Mouse (Mus musculus) fibroblast of lung, adult 2 months (primary cell): Measurements from ENCODE around the gene Hs6st3.
A peak's percentile ranks its signal among the peaks of the same experiment; 100 is the strongest.

Experiments used
- DNase-seq: peaks from one replicate; pipeline ENCODE4 v3.0.0-alpha.2; 2011; ENCODE audit warnings: low read depth

Hs6st3 gene

DNA sequence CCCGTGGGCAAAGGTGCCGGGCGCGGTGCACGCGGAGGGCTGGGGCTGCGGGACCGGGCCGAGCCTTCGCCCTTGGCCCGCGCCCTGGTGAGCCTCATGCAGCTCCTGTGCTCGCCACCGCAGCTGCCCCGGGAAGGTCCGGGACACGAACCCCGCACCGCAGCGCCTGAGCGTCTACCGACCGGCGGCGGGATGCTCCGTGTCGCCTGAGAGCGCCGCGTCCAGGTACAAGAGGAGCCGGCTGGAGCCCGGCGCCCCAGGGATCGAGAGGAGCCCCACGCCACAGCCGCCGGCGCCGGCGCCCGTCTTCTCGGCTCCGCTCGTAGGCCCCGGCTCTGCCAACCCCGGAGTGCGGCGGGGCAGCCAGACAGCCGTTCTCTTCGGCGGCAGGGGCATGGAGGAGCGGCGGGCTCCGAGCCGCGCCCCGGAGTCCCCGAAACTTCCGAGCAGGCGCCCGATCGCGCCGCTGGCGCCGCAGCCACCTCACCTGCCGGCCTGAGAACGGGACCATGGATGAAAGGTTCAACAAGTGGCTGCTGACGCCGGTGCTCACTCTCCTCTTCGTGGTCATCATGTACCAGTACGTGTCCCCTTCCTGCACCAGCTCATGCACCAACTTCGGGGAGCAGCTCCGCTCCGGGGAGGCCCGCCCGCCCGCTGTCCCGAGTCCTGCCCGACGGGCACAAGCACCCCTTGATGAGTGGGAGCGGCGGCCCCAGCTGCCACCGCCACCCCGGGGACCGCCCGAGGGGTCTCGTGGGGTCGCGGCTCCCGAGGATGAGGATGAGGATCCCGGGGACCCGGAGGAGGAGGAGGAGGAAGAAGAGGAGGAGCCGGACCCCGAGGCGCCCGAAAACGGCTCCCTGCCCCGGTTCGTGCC lies at the start of gene Hs6st3:
TSS of gene Hs6st3 (plus strand) at position 436 of the 880 bp plus-strand sequence.
- DNase-seq, result no peak

DNA sequence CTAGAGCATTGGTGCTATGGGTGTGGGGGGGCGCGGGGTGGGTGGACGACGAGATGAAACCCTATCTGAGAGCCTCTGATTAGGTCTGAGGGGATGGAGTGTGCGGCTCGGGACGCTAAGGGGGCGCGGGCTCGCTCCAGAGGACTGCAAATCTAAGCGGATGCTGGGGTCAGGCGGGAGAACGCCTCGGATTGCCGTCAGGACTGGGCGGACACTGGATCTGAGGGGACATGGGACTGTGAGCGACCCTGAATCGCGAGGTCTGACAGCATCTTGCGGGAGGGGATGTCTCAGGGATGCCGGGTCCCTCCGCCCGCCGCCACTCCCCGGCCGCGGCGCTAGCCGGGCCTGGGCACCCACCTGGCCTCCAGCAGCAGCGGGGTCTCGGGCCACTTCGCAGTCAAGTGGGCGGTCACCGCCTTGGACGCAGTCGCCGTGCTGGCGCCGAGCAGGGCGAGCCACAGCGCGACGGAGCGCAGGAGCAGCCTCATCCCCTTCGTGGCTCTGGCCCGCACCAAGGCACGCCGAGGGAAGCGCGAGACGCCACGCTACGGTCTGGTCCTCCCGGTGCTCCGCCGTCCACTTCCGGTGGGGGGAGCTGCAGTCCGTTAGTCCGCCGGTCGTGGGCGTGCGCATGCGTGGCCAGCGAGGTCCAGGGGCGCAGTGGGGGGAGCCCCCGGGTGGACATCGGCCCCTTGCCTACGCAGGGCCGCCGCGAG lies 39.1 kb upstream of the Hs6st3 start, which contains the start of gene Uggt2:
TSS of gene Uggt2 (minus strand) at position 580 of the 719 bp plus-strand sequence.
- peak; percentile 51 for DNase-seq

DNA sequence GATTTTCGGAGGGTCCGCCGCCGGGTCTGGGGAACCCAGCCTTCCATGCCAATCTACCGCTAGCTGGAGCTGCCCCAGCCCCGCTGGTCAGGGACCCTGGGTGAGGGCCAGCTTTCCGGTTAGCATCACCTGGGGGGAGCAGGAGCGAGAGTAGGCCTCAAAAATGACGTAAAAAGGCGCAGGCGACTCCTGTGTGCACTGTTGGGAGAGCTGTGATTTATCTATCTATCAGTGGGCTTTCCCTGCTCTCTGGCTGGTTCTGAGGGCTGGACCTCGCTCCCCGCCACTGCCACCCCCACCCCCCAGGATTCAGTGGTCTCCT lies 38.6 kb upstream of the Hs6st3 start:
- no peak for DNase-seq

DNA sequence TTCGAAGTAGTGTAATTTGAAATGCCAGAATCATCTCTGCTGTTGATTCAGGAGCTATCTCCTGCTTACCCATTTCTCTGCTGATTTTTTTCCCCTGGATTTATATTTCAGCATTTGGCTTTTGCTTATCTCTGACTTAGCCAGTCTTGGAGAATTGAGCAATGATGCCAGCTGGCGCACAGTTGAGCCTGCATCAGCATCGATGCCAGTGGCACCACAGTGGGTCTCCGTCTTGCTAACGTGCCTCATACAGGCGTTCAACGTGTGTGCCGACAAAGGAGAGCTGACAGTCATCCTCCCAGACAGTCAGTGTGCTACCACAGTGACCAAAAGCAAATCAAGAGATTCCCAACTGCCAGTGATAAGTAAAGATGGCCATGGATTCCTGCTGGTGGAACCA lies 30.6 kb upstream of the Hs6st3 start:
- no peak for DNase-seq

DNA sequence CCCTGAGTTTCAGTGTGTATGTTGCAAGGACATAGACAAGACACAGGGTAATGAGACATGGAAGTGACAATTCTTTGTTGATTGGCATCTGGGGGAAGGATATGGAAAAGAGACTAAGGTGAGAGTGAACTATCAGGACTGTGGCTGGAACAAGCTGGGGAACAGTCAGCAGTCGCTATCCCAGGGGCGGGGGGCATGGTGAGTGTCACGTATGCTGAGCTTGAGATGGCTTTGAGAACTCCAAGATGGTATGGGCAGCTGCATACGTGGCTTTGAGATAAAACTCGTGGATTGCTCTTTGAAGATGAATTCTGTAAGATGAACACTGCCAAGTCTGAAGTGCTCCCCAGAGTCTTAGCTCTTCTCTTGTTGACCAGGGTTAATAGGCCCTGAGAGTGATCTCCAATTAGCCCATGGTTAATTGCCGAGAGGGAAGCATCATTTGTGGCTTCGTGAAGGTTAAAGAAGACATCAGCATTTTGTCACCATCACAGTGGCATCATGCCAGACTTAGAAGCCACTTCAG lies 29.3 kb upstream of the Hs6st3 start:
- DNase-seq, result no peak

DNA sequence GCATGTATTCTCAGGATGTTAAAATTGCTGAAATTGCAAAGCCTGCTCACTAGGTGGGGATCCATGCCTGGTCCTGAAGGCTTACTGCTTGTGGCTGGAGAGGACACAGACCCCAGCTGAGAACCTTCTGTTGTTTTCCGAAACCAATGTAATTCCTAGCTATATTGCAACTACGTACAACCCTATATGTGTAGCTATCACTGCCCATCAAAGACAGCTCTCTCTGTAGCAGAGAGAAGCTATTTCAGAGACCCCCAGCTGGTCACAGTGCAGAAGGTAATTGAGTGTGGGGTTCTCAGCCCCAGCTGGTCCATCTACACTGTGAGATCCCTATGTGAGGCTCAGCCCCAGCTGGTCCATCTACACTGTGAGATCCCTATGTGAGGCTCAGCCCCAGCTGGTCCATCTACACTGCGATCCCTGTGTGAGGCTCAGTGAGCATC lies 28.3 kb upstream of the Hs6st3 start:
- no peak for DNase-seq

DNA sequence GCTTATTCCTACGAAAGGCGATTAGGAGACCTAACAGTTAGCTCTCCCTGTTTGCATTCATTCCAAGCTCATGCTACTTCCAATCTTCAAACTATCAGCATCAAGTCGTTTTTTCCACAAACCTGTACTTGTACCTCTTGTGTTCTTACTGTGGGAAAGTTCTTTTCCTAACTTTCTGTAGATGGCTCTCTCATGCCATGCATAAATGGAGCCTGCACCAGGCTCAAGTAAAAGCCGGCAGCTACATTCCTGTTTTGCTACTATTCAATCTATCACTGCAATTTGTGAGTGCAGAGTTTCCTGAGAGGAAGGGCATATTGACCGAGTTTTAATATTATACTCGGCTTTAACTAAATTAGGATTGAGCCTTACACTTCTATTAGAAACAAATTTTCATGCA lies 25.6 kb upstream of the Hs6st3 start:
- DNase-seq, result no peak

DNA sequence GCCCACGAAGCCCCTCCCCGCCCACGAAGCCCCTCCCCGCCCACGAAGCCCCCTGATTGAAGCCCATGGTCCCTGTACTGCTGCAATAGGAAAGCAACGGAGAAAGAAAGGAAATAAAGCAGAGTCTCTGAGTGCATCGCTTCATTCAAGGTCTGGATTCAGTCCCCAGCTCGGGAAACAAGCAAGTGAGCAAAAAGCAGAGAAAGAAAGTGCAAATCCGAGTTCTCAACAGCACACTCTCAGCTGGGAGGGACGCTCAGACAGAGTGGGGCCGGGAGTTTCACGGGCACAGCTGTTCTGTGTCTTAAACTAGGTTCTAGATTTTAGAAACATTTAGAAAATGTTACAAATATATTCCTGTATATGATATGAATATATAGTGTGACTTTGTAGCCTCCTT lies 14.6 kb upstream of the Hs6st3 start:
- DNase-seq, result no peak

DNA sequence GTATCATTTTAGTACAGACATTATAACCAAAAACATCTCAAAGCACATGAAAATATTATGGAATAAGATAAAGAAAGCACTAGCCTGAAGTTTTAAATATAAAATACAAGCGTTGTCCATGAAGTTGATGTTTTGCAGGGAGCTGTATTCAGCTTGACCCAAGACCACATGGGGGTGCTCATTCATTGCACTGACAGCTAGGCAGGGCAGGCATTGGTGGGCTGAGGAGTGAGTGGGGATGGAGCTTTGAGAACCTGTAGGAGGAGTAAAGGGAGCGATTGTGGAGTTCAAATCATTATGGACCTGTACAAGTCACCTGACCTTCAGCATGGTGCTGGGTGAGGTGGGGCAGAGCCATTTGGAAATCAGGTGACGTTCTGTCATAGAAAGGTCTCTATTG lies 14.1 kb upstream of the Hs6st3 start:
- no peak for DNase-seq

DNA sequence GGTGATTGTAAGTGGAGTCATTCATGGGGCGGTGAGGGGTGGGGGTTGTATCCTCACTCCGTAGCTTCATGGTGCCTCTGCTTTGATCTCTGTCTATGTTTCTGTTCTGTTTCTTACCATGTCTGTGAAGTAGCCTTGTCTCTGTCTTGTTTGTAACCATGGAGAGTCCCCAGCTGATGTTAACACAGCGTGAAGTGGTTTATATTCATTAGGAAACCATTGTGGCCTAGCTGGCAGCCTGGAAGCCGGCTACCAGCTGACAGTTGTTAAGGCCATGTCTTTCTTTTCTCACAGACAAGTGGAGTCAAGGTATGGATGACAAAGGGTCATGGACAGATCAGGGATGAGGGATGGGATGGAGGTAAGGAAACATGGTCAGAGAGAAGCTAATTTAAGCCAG lies 12.3 kb upstream of the Hs6st3 start:
- DNase-seq, result no peak

DNA sequence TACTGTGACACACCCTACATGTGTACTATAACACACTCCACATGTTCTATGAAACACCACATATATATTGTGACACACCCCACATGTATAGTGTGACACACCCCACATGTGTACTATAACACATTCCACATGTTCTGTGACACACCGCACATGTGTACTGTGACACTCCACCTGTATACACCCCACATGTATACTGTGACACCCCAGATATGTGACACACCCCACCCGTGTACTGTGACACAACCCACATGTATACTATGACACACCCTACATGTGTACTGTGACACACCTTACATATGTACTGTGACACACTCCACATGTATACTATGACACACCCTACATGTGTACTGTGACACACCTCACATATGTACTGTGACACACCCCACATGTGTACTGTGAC lies 10.8 kb upstream of the Hs6st3 start:
- DNase-seq, result no peak

DNA sequence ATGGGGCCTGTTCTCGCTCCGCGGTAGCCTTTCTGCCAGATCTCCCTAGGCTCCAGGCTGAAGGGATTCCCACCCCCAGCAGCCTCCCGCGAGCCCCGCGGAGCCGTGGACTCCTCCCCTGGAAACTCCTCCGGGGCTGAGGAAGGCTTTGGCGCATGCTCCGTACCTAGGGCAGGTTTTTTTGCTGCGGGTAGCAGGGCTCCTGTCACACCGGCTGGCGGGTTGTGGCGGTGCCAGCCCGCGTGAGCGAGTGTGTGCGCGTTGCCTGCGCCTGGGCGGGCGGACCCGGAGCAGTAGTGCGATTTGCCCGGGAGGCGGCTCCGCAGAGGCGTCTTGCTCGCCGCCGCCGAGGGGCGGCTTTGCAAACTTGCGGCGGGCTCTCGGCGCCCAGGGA lies 632 bp upstream of the Hs6st3 start:
- DNase-seq, result no peak

DNA sequence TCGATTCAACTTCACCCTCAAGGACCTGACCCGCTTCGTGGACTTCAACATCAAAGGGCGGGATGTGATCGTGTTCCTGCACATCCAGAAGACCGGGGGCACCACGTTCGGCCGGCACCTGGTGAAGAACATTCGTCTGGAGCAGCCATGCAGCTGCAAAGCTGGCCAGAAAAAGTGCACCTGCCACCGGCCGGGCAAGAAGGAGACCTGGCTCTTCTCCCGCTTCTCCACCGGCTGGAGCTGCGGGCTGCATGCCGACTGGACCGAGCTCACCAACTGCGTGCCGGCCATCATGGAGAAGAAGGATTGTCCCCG lies 602 bp downstream of the Hs6st3 start:
- no peak for DNase-seq

DNA sequence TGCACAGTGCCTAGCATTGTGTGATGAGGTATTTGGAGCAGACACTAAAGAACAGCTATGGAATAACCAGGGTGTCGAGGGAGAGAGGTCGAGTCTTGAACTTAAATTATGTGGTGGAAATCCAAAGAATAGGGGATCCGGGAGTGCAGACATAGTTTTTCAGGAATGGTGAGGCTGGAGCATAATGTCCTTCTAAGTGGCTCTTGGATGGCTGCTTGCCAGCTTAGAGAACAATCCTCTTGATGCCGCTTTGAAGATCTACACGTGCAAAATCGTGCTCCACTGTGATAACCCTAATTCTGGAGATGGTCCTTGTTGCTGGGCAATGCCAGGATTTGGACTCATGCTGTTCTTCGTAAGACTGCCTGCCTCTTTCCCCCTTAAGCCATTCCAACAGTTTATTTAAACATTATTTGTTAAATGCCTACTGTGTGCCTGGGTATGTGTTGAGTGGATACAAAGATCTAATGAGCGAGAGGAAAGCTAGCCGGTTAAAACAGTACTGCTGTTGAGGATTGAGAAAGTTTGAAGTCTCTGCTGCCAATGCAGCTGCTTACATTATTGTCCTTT lies 1.3 kb downstream of the Hs6st3 start:
- DNase-seq, result no peak

DNA sequence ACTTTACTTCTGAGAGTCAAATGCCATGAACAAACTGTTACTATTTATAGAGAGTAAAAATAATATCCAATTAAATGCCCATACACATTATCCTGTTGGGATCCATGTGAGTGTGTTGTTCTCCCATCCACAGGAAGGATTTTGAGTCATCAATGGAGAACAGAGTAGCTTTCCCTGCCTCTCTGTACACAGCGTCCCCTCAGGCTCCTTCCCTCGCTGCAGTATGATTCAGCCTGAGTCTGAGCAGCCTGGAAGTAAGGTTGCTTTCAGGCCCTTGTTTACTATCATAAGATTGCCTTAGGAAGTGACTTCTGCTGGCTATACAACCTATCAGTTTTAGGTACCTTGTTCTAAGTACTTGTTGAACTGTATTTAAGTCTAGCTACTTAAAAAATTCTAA lies 14.9 kb downstream of the Hs6st3 start:
- no peak for DNase-seq

DNA sequence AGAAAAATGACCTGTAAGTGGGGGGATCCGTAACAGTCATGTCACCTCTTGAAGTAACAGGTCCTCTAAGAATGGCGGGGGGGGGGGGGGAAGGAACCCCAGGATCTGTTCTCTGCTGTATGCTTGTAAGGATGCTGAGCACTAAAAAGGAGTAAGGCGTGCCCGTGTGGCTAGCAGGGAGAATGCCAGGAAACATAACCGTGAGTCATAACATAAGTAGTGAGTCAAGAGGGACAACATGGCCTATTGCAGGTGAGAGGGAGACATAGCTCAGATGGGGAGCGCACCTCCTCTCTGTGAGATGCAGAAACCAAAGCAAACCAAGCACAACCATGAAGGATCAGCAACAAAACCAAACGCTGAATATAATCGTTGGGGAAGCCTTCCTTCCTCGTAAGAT lies 55.8 kb downstream of the Hs6st3 start:
- no peak for DNase-seq

DNA sequence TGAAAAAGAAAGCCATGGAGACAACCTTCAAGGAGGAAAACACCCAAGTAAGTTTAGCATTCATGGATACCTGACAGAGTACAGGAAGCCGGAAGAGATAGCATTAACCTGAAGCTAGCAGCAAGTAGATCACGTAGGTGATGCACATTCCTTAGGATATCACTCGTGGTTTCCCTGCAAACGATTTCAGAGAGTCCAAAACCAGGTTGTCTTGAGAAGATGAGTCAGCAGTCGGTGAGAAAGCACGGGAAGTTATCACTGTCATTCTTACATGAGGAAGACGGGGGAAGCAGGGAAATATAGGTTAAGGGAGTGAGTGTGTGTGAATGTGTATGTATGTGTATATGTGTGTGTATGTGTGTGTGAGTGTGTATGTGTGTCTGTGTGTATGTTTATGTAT lies 65.4 kb downstream of the Hs6st3 start:
- no peak for DNase-seq

DNA sequence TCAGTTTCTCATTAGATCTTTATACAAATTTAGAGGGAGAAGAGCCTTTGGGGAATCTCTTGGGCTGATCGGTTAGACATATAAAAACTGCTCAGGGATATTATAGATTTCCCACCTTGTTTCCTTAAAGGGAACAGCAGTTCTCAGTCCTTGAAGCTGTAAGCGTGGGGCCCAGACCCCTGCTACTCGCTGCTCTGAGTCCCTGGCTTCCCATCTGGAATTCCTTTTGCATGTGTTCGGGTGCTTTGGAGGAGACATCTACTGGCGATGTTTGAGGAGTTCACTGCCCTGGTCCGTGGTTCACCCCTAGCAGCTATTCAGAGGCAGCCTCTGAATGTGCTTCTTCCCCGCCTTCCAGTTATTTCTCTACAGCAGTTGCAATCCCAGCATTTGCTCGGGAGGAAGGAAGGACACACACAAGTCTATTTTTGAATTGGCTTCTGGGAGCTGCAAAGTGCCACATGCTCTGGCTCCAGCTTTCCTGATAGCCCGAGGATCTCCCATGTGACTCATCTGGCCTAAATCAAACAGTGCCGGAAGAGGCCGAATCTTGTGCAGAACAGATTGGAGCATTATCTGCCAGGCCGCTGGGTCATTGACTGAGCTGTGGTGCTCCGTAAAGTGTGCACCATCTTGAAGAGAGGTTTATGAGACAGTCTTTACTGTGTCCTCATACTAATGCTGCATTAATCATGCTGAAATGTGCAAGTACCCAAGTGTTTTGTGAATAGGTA lies 77.6 kb downstream of the Hs6st3 start:
- DNase-seq, result no peak

DNA sequence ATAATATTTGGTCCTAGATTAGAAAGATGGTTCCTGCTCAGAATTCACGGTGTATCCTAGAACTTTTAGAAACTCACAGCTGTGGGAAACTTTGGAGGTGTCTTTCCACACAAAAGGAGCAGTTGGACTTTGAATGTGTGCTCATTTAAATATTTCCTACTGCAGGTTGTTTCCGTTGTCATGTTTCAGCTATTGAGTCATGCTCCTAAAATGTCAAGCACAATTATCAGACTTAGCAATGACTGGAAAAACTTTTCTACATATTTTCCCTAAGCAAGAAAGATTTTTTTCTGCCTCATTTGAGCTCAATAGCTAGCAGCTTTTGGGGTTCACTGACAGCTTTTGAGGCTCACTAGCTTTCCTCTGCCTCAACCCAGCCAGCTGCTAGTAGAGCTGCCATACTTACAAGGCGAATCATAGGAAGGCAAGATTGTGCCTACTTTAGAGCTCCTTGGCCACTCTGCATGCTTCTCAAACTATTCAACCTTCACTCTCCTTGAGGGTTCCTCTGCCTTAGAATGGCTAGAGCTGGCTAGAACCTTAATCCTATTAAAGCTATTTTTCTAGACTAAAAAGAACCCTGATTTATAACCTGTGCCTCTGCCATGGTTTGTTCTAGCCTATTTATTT lies 89.7 kb downstream of the Hs6st3 start:
- DNase-seq, result no peak

DNA sequence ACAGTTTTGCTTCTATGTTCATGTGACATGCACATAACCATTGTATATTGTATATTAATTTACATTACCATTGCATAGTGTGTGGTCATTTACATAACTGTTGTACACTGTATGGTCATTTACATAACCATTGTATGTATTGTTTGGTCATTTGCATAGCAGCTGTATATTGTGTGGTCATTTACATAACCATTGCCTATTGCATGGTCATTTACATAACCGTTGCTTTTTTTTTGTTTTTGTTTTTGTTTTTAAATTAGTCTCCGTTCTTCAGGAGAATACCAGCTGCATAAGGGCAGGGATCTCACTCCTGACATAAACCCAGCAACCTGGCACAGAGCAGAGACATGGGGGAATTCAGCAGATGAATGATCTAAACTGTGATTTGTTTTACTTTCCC lies 95.5 kb downstream of the Hs6st3 start:
- DNase-seq, result no peak

DNA sequence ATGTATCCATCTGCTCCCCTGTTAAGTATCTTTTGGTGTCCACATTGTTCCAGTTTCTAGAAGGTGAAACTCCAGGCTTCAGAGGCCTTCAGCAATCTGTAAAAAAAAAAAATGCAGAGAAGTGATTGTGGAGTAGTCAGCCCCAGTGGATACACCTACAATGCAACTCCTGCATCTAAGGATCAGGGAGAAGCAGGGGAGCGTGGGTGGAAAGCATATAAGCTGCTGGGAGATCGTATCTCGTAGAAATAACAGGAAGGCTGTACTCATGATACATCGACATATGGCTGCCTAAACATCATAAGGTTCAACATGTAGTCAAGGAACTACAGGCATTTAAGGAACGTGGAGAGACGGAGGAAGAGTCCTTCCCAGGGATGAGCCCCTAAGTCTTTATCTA lies 109.0 kb downstream of the Hs6st3 start:
- DNase-seq, result no peak

DNA sequence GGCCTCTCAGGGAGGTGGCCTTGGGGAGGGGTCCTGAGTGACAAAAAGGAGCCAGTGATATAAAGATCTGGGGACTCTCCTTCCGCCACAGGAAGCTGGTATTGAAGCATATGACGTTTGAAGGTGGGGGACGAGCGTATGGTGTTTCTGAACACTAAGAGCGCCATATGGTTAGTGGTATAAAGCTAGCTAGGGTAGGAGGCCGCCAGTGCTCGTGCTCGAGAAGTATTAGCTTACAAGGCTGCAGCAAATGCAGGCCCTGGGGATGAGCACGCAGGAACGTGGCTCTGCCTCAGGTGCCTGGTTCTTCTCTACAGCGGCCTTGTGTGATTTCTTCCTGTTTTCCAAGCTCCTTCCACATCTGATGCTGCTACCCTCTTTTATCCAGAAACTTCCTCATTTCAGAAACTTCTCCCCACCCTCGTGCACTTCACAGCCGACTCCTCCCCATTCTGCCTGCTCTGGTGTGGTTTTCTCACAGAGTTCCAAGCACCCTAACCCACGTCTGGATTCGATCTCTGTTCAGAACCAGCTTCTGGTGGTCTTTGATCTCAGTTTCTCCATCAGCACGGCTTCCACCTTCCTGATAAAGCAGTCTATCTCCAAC lies 110.0 kb downstream of the Hs6st3 start:
- no peak for DNase-seq
